In genomic region chr13:20097006-20097617, GRCm38 (mm10) we compare ENCODE assay signal across 22 mouse cellular contexts.
"Had no signal": no experiment of that assay in that cellular context is flagged by ENCODE, and none has a peak within 500 bp of the region (broad histone marks: within the 10 kb centered on the region; RNA-seq: fewer than 3 reads in every experiment).

No protein-coding gene starts in this region.

- H3K9me3 ChIP-seq: megakaryocyte, embryonic 14.5 days; midbrain, embryonic 10.5 days; neural tube, embryonic 12.5 days; neural tube, embryonic 15.5 days had no signal

- ATAC-seq: liver, postnatal 0 days had no signal

- H3K27ac ChIP-seq: kidney, postnatal 0 days; layer of hippocampus, adult 2 months; left cerebral cortex, adult 2 months; liver, embryonic 14.5 days; midbrain, embryonic 10.5 days; neural tube, embryonic 12.5 days; neural tube, embryonic 15.5 days; stomach, postnatal 0 days had no signal

- H3K27me3 ChIP-seq: neural tube, embryonic 12.5 days; neural tube, embryonic 15.5 days had no signal

- DNase-seq: kidney, adult 2 months; kidney, postnatal 25 days; layer of hippocampus, adult 9-11 months; layer of hippocampus, postnatal 36 days; liver, postnatal 0 days; lung, embryonic 14.5 days; lung, postnatal 36 days; midbrain, embryonic 14.5 days; right cerebral cortex, adult 18-20 months; right cerebral cortex, postnatal 14 days; right cerebral cortex, postnatal 4 days; thymus, adult 18-20 months had no signal

- H3K4me1 ChIP-seq: neural tube, embryonic 15.5 days had no signal

- H3K4me3 ChIP-seq: layer of hippocampus, adult 2 months; left cerebral cortex, adult 2 months; megakaryocyte, embryonic 14.5 days; midbrain, embryonic 10.5 days; neural tube, embryonic 12.5 days; neural tube, embryonic 15.5 days had no signal

- H3K9ac ChIP-seq: liver, embryonic 14.5 days; liver, postnatal 0 days; lung, embryonic 14.5 days; neural tube, embryonic 12.5 days; neural tube, embryonic 15.5 days had no signal

- H3K36me3 ChIP-seq: midbrain, embryonic 10.5 days; neural tube, embryonic 12.5 days; neural tube, embryonic 15.5 days had no signal

- H3K4me2 ChIP-seq: liver, embryonic 11.5 days; lung, embryonic 14.5 days; neural tube, embryonic 12.5 days; neural tube, embryonic 15.5 days had no signal
